Mouse (Mus musculus) liver, embryonic 13.5 days (tissue): Measurements from ENCODE around the gene Cela3a. TPM values are rescaled to one million over a fixed set of nuclear protein-coding genes. Genes with fewer than 3 reads are reported as not detected.

Experiments
- ATAC-seq: fragments of 200-750 bp; cut with Nextera tagmentation; 2 replicates; pipeline ENCODE4 v1.8.0; 2017; ENCODE audit warnings: low read depth, mild to moderate bottlenecking, moderate number of reproducible peaks, moderate library complexity
- DNase-seq: peaks from one replicate; pipeline ENCODE4 v3.0.0; 2022
- H3K27ac ChIP-seq: fragments of 300-500 bp; sonication (generic); 2 replicates; pipeline ENCODE4 v1.5.1; 2015; ENCODE audit warnings: moderate library complexity, mild to moderate bottlenecking, inconsistent platforms
- H3K27me3 ChIP-seq: fragments of 300-500 bp; sonication (generic); 2 replicates; pipeline ENCODE4 v1.6.1; 2015; ENCODE audit warnings: mild to moderate bottlenecking, inconsistent platforms
- H3K36me3 ChIP-seq: fragments of 300-500 bp; sonication (generic); 2 replicates; pipeline ENCODE4 v1.6.1; 2015; ENCODE audit warnings: mild to moderate bottlenecking, inconsistent platforms
- H3K4me1 ChIP-seq: fragments of 300-500 bp; sonication (generic); replicated peaks from 2 replicates; pipeline ENCODE4 v1.6.1; 2015; ENCODE audit warnings: inconsistent platforms
- H3K4me2 ChIP-seq: fragments of 300-500 bp; sonication (generic); 2 replicates; pipeline ENCODE4 v1.6.1; 2015; ENCODE audit warnings: inconsistent platforms, mild to moderate bottlenecking, moderate library complexity
- H3K4me3 ChIP-seq: fragments of 300-500 bp; sonication (generic); replicated peaks from 2 replicates; pipeline ENCODE4 v1.5.1; 2015; ENCODE audit warnings: mild to moderate bottlenecking, inconsistent platforms
- H3K9ac ChIP-seq: fragments of 300-500 bp; sonication (generic); 2 replicates; pipeline ENCODE4 v1.6.1; 2015; ENCODE audit warnings: mild to moderate bottlenecking, inconsistent platforms
- H3K9me3 ChIP-seq: fragments of 300-500 bp; sonication (generic); replicated peaks from 2 replicates; pipeline ENCODE4 v1.6.1; 2016; ENCODE audit warnings: inconsistent platforms
- WGBS: fragments of 180-500 bp; shearing (Covaris S2); methylation state at CpG from one replicate; pipeline ENCODE4 v1.1.7; 2015; ENCODE audit not compliant: insufficient replicate concordance; 5-methylcytosine and 5-hydroxymethylcytosine counted together
- polyA plus RNA-seq: library from polyadenylated mRNA; unstranded; fragments of >200 nt; fragmentation: Nextera tagmentation; extraction: Ambion mirVana; gene quantifications from 2 replicates; pipeline ENCODE4 v1.2.1, GENCODE M21; 2015

Gene Cela3a
- polyA plus RNA-seq, 1 experiment from 2014 or later, result not detected

DNA sequence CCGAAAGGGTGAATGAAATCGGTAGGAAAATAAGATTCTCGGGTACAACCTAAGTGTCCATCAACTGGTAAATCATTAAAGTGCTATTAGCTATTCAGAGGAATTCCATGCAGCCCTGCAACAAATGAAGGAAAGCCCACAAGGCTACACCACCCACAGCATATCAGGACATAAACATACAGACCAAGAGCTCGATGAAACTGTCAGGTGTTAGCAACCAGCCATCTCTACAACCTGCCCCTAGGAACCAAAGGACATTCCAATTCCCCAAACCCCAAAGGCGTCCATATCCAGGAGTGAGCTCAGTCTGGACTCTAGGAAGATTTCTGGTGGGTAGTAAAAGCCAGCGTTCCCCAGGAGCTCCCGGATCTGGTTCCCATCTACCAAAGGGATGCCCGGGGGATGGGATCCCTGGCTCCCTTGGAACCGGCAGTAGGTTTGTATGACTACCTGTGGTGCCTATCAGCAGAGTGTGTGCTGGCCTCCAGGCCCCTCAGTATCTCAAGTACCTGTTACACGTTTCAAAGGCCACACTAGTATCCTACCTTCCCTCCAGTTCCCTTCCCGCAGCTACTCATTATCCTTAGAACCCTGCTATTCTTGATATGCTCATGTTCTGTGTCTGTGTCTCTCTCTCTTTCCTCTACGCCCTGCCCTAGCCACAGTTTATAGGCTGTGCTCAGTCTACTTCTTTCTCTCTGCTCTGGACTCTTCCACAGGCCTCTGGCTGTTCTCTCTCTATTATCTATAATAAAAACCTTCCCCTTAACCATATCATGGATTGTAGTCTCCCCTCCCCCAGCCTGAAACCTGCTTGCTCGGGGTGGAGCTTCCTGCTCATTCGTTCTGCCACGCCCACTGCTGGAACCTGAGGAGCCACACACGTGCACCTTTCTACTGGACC is 28.6 kb downstream of the Cela3a start:
- Histone ChIP-seq H3K9ac (peak overlapping the region; percentile 67), H3K9me3 (no peaks in the 10 kb centered on the region)
- WGBS, result 29% methylated on average over 15 of the region's 16 CpGs

DNA sequence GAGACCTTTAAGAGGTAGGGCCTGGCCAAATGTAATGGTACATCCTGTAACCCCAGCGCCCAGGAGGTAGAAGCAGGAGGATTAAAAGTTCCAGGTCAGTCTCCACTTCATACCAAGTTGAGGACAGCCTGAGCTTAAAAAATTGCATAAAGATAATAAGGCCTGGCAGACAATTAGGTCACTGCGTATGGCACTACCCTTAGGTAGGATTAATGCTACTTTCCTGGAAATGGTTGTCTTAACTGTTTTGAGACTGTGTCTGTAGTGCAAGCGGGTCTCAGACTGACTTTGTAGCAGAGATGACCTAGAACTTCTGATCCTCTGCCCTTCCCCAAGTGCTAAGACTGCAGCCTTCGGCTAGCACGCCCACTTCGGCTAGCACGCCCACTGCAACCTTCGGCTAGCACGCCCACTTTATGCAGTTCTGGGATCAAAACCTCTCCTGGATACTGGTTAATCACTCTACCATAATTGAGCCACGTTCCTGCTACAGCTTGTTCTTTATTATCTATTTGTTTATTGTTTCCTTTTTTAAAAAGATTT is 29.8 kb downstream of the Cela3a start:
- Histone ChIP-seq H3K36me3 (no peaks in the 10 kb centered on the region), H3K27ac (no peak overlapping the region), H3K4me2 (no peak overlapping the region), H3K27me3 (no peaks in the 10 kb centered on the region), H3K4me3 (no peak overlapping the region), H3K9me3 (no peaks in the 10 kb centered on the region), H3K4me1 (peaks cover 28% of the 10 kb centered on the region), H3K9ac (no peak overlapping the region)
- ATAC-seq (no peak), DNase-seq (no peak)
- WGBS, result 78% methylated on average over 10 of the region's 10 CpGs

More for the DNA sequence above, 28.6 kb downstream of the Cela3a start:
- H3K36me3 ChIP-seq, result no peaks in the 10 kb centered on the region
- no peaks in the 10 kb centered on the region for H3K27me3 ChIP-seq
- ATAC-seq (peak; percentile 91), DNase-seq (no peak)
- H3K4me2 ChIP-seq, result peak overlapping the region; percentile 62
- H3K27ac ChIP-seq, result peak overlapping the region; percentile 87
- H3K4me3 ChIP-seq, result peak overlapping the region; percentile 33
- peaks cover 23% of the 10 kb centered on the region for H3K4me1 ChIP-seq

DNA sequence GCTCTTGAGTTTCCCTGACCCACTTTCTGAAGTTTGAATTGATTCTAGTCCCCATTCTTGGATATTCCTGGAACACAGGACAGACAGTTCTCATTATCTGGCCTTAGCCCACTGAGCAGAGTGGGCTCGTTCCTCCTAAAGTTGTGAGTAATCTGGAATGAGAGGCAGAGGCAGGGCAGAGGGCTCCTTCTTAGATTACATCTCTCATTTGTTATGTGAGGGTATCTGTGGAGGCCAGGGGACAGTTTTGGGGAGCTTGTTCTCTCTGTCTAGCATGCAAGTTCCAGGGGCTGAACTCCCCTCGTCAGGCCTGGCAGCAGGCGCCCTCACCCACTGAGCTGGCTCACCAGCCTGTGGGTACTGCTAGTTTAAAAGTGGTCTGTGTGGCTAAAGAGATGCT is 30.5 kb downstream of the Cela3a start:
- H3K9ac ChIP-seq, result no peak overlapping the region
- H3K9me3 ChIP-seq, result no peaks in the 10 kb centered on the region
- DNase-seq (no peak), ATAC-seq (no peak)
- no peak overlapping the region for H3K4me2 ChIP-seq
- H3K4me3 ChIP-seq, result no peak overlapping the region
- H3K36me3 ChIP-seq, result no peaks in the 10 kb centered on the region
- 70% methylated on average over 3 of the region's 3 CpGs for WGBS
- no peaks in the 10 kb centered on the region for H3K27me3 ChIP-seq
- no peak overlapping the region for H3K27ac ChIP-seq
- H3K4me1 ChIP-seq, result peaks cover 30% of the 10 kb centered on the region

DNA sequence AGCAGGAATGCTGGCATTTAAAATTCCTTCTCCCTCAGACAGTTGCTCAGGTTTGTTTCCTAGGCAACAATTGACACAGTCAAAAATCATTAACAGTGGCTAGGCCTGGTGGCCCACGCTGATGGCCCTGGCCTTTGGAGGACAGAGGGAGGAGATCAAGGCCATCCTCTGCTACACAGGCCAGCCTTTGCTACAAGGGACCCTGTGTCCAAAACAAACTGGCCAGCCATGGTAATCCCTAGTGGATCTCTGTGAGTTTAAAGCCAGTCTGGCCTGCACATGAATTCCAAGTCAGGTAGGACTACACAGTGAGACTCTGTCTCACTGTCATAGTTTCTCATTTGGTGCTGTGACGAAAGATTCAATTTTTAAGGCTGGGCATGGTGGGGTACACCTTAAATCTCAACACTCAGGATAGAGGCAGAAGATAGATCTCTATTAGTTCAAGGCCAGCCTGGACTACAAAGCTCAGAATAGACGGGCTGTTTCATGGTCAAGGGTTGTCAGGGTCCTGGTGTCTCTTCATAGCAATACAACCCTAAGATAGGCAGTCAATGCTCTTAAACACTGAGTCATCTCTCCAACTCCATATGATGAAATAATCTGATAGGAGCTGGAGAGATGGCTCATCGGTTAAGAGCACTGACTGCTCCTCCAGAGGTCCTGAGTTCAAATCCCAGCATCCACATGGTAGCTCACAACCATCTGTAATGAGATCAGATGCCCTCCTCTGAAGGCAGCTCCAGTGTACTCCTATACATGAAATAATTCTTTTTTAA is 31.9 kb downstream of the Cela3a start:
- ATAC-seq, result no peak
- Histone ChIP-seq H3K9ac (no peak overlapping the region), H3K27ac (no peak overlapping the region; the same call in 1 of the 2 replicates), H3K4me3 (no peak overlapping the region), H3K36me3 (no peaks in the 10 kb centered on the region), H3K4me1 (peaks cover 35% of the 10 kb centered on the region), H3K9me3 (no peaks in the 10 kb centered on the region), H3K27me3 (no peaks in the 10 kb centered on the region), H3K4me2 (no peak overlapping the region)
- WGBS, result 70% methylated on average over 4 of the region's 4 CpGs
- no peak for DNase-seq

DNA sequence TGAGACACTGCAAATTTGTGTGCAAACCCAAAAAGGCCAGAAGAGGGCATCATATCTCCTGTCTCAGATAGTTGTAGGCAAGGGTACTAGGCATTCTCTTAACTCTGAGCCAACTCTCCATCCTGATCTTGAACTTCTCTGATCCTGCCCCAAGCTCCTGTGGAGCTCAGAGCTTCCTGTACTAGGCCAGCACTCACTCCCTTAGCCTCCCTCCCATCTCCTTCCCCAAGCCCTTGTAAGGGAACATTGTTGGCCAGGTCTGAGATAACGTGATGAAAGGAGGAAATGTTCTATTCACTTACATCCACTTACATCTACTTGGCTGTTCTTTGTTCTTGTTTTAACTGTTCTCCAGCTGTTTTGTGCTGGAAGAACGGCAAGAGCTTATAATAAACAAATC is 32.8 kb downstream of the Cela3a start:
- no peaks in the 10 kb centered on the region for H3K27me3 ChIP-seq
- H3K9ac ChIP-seq, result no peak overlapping the region
- no peak overlapping the region for H3K4me2 ChIP-seq
- H3K4me3 ChIP-seq, result no peak overlapping the region
- no peaks in the 10 kb centered on the region for H3K36me3 ChIP-seq
- ATAC-seq (no peak), DNase-seq (no peak)
- peaks cover 41% of the 10 kb centered on the region for H3K4me1 ChIP-seq
- H3K9me3 ChIP-seq, result no peaks in the 10 kb centered on the region
- WGBS, result 53% methylated on average over 2 of the region's 2 CpGs
- H3K27ac ChIP-seq, result no peak overlapping the region

DNA sequence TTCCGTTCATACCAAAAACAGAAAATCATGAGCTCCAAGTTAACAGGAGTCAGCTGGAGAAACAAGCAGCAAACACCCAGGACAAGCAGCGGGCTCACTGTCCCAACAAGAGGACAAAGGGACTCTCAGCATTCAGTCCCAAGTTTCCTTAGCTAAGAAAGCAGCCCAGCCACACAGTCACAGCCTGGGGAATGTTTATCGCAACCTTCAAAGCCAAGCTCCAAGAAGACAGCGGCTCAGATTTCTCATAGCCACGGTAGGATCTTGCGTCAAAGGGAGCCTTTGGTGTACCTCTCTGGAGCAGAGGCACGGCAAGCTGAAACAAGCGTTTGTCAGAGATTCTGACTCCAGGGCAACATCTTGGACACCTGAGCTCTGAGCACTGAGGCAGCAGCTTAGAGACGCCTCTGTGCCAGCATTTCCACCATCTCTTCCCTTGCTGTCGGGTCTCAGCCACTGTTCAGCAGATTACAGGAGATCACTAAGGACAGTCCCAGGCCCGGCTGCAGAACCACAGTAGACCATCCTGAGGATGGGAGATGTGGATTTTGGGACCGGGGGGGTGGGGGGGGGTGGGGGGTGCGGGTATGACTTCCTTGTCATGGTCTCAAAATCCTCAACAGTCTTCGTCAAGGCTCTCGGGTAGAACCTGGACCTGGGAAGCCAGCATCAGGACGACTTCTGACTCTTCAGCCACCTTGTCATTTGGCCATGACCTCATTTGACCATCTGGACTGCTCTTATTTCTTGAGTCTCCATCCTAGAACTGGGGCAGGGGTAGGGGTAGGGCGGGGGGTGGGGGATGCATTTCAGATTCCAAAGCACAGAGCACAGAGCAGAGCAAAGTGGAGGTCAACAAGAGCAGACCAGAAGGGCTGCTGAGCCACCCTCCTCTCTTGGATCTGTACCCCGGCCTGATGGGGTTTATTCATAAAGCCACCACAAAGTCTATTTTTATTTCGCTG is 34.0 kb downstream of the Cela3a start:
- no peak for ATAC-seq
- H3K27me3 ChIP-seq, result no peaks in the 10 kb centered on the region
- no peaks in the 10 kb centered on the region for H3K9me3 ChIP-seq
- DNase-seq, result no peak
- H3K4me2 ChIP-seq, result no peak overlapping the region
- H3K9ac ChIP-seq, result no peak overlapping the region
- no peak overlapping the region for H3K27ac ChIP-seq
- no peaks in the 10 kb centered on the region for H3K36me3 ChIP-seq
- no peak overlapping the region for H3K4me3 ChIP-seq
- WGBS, result 61% methylated on average over 19 of the region's 19 CpGs
- peaks cover 40% of the 10 kb centered on the region for H3K4me1 ChIP-seq

DNA sequence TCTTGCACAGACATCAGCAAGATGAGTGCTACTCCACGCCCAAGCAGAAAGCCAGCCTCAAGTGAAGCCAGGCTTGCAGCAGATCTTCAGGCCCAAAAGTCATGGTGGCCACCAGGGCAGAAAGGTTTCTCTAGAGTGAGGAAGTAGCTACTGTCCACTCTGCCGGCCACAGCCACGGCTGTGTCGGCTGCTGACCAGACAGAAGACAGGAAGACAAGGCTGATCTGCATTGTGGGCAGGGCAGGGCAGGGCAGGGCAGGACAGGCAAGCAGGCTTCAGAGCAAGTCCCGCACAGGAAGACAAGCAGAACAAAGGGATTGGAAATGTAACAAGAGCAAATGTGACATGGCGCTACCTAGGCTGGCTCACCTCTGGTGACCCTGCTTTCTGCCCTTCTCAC is 35.9 kb downstream of the Cela3a start:
- Histone ChIP-seq H3K9me3 (no peaks in the 10 kb centered on the region), H3K4me1 (peaks cover 41% of the 10 kb centered on the region), H3K9ac (no peak overlapping the region), H3K36me3 (no peaks in the 10 kb centered on the region), H3K4me3 (no peak overlapping the region), H3K27ac (peak overlapping the region; percentile 57; the same call in 1 of the 2 replicates), H3K27me3 (no peaks in the 10 kb centered on the region), H3K4me2 (no peak overlapping the region)
- ATAC-seq (no peak), DNase-seq (no peak)
- 44% methylated on average over 6 of the region's 6 CpGs for WGBS

DNA sequence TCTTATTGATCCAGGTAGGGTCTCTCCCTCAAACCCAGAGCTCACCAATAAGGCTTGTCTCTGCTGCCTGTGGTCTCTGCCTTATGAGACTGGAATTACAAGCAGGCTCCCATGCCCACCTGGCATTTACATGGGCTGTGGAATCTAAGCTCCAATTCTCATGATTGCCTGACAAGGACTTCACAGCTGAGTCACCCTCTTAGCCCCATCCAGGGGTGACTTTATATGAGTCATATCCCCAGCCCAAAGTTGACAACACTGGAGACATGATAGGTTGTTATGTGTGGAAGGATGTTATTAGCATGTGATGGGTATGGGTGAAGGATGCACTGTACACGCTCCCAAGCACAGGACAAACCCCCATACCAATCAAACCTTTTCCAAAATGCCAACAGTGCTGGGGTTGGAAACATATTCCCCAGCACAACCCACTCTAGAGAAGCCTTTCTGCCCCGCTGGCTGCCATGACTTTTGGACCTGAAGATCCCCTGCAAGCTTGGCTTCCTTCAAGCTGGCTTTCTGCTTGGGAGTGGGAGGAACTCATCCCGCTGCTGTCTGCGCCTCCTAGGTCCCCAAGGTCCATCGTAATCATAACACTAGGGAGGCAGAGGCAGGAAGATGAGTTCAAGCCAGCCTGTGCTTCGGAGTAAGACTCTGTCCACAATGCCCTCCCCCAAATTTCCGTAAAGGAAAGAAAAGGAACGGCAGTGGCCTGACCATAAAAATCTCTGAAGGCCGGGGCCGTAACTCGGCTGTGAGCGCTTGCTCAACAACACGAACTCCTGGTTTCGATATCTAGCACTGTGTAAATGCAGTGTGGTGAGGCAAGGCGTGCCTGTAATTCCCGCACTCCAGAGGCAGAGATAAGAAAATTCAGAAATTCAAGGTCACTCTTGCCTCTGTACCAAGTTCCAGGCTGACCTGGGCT is 37.7 kb downstream of the Cela3a start:
- Histone ChIP-seq H3K36me3 (no peaks in the 10 kb centered on the region), H3K27me3 (no peaks in the 10 kb centered on the region), H3K4me1 (peaks cover 54% of the 10 kb centered on the region), H3K27ac (no peak overlapping the region), H3K9me3 (no peaks in the 10 kb centered on the region), H3K4me3 (no peak overlapping the region), H3K9ac (peak overlapping the region; percentile 46; the same call in 1 of the 2 replicates), H3K4me2 (peak overlapping the region; percentile 33)
- ATAC-seq, result no peak
- no peak for DNase-seq
- 67% methylated on average over 16 of the region's 16 CpGs for WGBS

DNA sequence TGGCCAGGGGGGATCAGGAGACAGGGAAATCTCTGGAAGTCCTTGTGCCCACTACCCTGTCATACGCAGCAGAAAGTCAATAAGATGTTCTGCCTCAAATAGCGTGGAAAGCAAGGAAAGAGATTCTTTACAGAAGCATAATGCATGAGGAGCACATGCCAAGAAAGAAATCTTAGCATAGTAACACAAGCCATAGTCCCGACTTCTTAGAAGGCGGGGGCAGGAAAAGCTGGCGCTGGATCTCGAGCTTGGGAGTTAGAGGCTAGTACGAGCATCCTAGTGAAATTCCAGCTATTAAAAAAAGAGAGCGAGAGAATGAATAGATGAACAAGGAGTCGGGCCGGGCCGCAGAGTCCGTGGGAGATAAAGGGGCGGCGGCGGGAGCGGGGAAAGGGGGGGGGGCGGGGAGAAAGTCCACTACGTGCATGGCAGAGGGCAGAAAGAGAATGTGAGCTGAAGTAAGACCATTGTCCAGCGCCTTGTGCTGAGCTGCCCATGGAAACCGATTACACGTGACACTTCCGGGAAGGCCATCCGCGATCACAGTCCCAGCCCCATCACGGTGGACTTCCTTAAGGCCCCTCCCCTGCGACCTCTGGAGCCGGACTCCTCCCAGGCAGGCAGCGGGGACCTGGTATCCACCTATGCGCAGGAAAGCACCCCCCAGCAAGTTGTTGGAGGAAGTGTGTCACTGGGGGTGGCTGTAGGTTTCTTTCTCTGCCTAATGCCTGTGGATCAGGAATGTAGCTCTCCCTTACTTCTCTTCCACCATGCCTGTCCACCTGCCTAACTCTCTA is 39.4 kb downstream of the Cela3a start:
- ATAC-seq, result peak; percentile 61

More for the DNA sequence above, 39.4 kb downstream of the Cela3a start:
- no peak for DNase-seq
- H3K27me3 ChIP-seq, result no peaks in the 10 kb centered on the region
- peak overlapping the region; percentile 63 for H3K9ac ChIP-seq
- peaks cover 55% of the 10 kb centered on the region for H3K4me1 ChIP-seq
- WGBS, result 9% methylated on average over 29 of the region's 29 CpGs
- H3K36me3 ChIP-seq, result no peaks in the 10 kb centered on the region
- peak overlapping the region; percentile 72 for H3K4me2 ChIP-seq
- H3K9me3 ChIP-seq, result no peaks in the 10 kb centered on the region
- no peak overlapping the region; the same call in 1 of the 2 replicates for H3K27ac ChIP-seq
- H3K4me3 ChIP-seq, result peak overlapping the region; percentile 51
